Mouse (Mus musculus): ENCODE measurements around the gene Vmn1r214. TPM values are rescaled to one million over a fixed set of nuclear protein-coding genes. Genes with fewer than 3 reads are reported as not detected.
A peak's percentile ranks its signal among the peaks of the same experiment; 100 is the strongest.

Gene Vmn1r214
- not detected in 2 replicates for polyA plus RNA-seq (2014; fragmentation: Nextera tagmentation; extraction: Ambion mirVana)

DNA sequence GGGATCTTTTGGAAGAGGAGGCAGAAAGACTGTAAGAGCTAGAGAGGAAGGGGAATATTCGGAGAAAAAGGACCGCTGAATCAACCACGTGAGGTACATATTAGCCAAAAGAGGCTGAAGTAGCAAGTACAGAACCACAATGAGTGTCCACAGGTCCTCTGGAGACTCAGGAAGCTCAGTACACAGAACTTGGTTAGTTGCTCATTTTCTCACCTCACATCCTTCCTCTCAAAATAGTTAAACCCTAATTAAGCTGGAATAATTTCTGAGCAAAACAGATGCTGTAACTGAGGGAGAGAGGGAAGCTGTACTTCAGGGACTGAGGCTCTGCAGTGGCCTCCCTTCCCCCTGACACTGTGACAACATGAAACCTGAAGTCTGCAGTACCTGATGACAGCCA, at the start of gene Vmn1r214:
Vmn1r214 (plus strand) TSS at position 301 of the 400 bp plus-strand sequence.
- Histone ChIP-seq H3K4me3 (ENCODE audit: low read depth, low read length) (no peak within 1 kb of the TSS), H3K4me1 (ENCODE audit: control insufficient read depth, insufficient read depth, low read length) (no peaks in the 10 kb centered on the region), H3K36me3 (ENCODE audit: control insufficient read depth, insufficient read depth, low read length) (no peaks in the 10 kb centered on the region), H3K9ac (ENCODE audit: low read length) (no peak within 1 kb of the TSS), H3K4me2 (ENCODE audit: low read length) (no peak within 1 kb of the TSS), H3K27me3 (replicated peaks; ENCODE audit: control insufficient read depth, insufficient read depth, low read length) (no peaks in the 10 kb centered on the region), H3K27ac (ENCODE audit: low read depth, low read length) (no peak within 1 kb of the TSS), H3K9me3 (replicated peaks; ENCODE audit: control insufficient read depth, low read length) (no peaks in the 10 kb centered on the region)
- ATAC-seq = no peak
- DNase-seq (ENCODE audit: low spot score) = no peak
- 97% methylated on average over 3 of the region's 3 CpGs for WGBS

DNA sequence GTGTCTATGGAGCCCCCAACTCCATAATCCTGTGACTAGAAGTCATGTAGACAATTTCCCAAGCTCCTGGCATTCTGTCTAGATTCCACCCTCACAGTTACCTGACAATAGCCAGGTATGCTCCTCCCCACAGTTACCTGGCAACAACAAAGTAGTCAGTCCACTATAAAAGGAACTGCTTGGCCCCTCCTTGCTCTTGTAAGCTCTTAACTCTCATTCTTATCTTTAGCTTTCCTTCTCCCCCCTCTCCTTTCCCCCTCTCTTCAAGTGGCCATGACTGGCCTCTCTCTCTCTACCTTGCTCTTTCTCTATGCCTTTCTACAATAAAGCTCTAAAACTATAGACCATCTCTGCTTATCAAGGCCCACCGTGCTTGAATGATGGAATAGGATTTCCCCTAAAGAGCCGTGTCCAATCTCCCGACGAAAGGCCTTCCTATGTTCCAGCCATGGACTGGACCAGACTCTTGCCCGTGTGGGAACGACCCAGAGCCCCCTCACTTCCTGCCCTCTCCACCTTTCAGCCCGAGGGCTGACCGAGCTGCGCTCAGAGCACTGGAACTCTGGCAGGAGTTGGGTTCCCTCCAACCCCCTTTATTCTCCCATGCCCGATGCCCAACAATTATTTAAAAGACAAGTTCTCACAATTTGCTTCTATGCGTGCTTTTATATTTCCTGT, 39.9 kb upstream of the Vmn1r214 start:
- no peak overlapping the region for H3K4me3 ChIP-seq (ENCODE audit: low read depth, low read length)
- no peaks in the 10 kb centered on the region for H3K36me3 ChIP-seq (ENCODE audit: control insufficient read depth, insufficient read depth, low read length)
- WGBS = 88% methylated on average over 11 of the region's 11 CpGs
- no peak overlapping the region for H3K27ac ChIP-seq (ENCODE audit: low read depth, low read length)
- no peaks in the 10 kb centered on the region for H3K4me1 ChIP-seq (ENCODE audit: control insufficient read depth, insufficient read depth, low read length)
- H3K9ac ChIP-seq (ENCODE audit: low read length) = no peak overlapping the region
- DNase-seq (ENCODE audit: low spot score) = no peak
- ATAC-seq = no peak
- H3K27me3 ChIP-seq (replicated peaks; ENCODE audit: control insufficient read depth, insufficient read depth, low read length) = no peaks in the 10 kb centered on the region
- no peak overlapping the region for H3K4me2 ChIP-seq (ENCODE audit: low read length)
- no peaks in the 10 kb centered on the region for H3K9me3 ChIP-seq (replicated peaks; ENCODE audit: control insufficient read depth, low read length)

DNA sequence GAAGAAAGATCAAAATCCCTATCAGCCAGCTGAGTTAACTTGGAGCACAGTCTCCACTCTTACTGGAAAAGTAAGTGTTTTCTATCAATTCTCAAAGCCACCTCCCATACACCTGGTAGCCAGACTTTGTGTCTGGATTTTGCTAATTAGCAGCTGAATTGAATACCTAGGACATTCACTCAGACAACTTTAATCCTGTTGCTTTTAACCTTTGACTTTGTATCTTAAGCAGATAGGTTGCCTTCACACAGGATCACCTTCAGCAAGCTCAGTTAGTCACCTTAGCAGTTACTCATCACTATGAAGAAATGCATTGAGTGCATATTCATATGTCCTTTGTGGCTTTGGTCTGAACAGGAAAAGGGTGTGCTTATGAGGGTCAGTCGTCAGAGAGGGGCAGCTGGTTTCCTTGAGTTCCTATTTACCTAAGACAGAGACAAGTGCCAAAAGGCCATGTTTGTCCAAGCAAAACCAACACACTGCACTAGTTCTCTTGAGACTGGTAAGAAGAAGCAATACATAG, 38.0 kb upstream of the Vmn1r214 start:
- H3K36me3 ChIP-seq (ENCODE audit: control insufficient read depth, insufficient read depth, low read length) = no peaks in the 10 kb centered on the region
- no peak overlapping the region for H3K4me2 ChIP-seq (ENCODE audit: low read length)
- no peak for ATAC-seq
- no peaks in the 10 kb centered on the region for H3K4me1 ChIP-seq (ENCODE audit: control insufficient read depth, insufficient read depth, low read length)
- 43% methylated on average over 1 of the region's 1 CpGs for WGBS
- no peak overlapping the region for H3K27ac ChIP-seq (ENCODE audit: low read depth, low read length)
- DNase-seq (ENCODE audit: low spot score) = no peak
- H3K27me3 ChIP-seq (replicated peaks; ENCODE audit: control insufficient read depth, insufficient read depth, low read length) = no peaks in the 10 kb centered on the region
- H3K9me3 ChIP-seq (replicated peaks; ENCODE audit: control insufficient read depth, low read length) = no peaks in the 10 kb centered on the region; the same call in 1 of the 2 replicates
- H3K4me3 ChIP-seq (ENCODE audit: low read depth, low read length) = no peak overlapping the region
- no peak overlapping the region for H3K9ac ChIP-seq (ENCODE audit: low read length)

DNA sequence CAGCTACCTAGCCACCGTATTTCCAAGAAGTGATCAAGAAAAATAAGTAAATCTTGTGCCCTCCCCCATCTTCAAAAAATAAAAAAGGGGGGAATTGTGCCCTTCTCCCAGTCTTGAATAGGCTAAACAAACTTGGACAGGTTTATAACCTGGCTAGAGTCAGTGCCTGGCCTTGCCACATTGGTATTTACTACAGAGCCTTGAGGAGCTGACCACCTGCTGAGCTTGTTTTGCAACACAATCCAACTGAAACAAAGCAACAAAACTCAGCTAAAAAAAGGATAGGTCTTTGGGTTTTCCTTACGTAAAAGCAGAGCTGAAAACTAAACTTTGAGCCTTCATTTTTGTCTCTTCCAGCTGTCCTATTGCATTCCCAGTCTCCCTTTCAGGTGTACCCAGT, 37.5 kb upstream of the Vmn1r214 start:
- H3K27ac ChIP-seq (ENCODE audit: low read depth, low read length) = no peak overlapping the region
- no peaks in the 10 kb centered on the region for H3K27me3 ChIP-seq (replicated peaks; ENCODE audit: control insufficient read depth, insufficient read depth, low read length)
- no peaks in the 10 kb centered on the region for H3K36me3 ChIP-seq (ENCODE audit: control insufficient read depth, insufficient read depth, low read length)
- no peaks in the 10 kb centered on the region for H3K4me1 ChIP-seq (ENCODE audit: control insufficient read depth, insufficient read depth, low read length)
- H3K9ac ChIP-seq (ENCODE audit: low read length) = no peak overlapping the region
- H3K4me2 ChIP-seq (ENCODE audit: low read length) = no peak overlapping the region
- H3K4me3 ChIP-seq (ENCODE audit: low read depth, low read length) = no peak overlapping the region
- no peaks in the 10 kb centered on the region; the same call in 1 of the 2 replicates for H3K9me3 ChIP-seq (replicated peaks; ENCODE audit: control insufficient read depth, low read length)
- WGBS = 48% methylated on average over 2 of the region's 2 CpGs
- ATAC-seq = no peak
- no peak for DNase-seq (ENCODE audit: low spot score)

DNA sequence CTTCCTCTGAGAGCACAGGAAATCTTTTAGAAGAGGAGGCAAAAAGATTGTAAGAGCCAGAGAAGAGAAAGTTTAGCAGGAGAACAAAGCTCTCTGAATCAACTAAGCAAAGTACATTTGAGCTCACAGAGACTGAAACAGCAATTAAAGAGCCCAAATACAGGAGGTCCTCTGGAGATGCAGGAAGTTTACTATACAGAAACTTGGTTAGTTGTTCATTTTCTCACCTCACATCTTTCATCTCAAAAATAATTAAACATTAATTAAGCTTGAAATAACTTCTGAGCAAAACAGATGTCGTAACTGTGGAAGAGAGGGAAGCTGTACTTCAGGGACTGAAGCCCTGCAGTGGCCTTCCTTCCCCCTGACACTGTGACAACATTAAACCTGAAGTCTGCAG, 22.9 kb upstream of the Vmn1r214 start, which contains the start of gene Vmn1r213:
Vmn1r213 (plus strand) TSS at position 301 of the 400 bp plus-strand sequence.
- Histone ChIP-seq H3K36me3 (ENCODE audit: control insufficient read depth, insufficient read depth, low read length) (no peaks in the 10 kb centered on the region), H3K9me3 (replicated peaks; ENCODE audit: control insufficient read depth, low read length) (no peaks in the 10 kb centered on the region), H3K4me3 (ENCODE audit: low read depth, low read length) (no peak within 1 kb of the TSS), H3K4me2 (ENCODE audit: low read length) (no peak within 1 kb of the TSS), H3K4me1 (ENCODE audit: control insufficient read depth, insufficient read depth, low read length) (no peaks in the 10 kb centered on the region), H3K27ac (ENCODE audit: low read depth, low read length) (no peak within 1 kb of the TSS), H3K27me3 (replicated peaks; ENCODE audit: control insufficient read depth, insufficient read depth, low read length) (no peaks in the 10 kb centered on the region), H3K9ac (ENCODE audit: low read length) (no peak within 1 kb of the TSS)
- DNase-seq (ENCODE audit: low spot score) (no peak), ATAC-seq (no peak)
- 79% methylated on average over 1 of the region's 1 CpGs for WGBS

DNA sequence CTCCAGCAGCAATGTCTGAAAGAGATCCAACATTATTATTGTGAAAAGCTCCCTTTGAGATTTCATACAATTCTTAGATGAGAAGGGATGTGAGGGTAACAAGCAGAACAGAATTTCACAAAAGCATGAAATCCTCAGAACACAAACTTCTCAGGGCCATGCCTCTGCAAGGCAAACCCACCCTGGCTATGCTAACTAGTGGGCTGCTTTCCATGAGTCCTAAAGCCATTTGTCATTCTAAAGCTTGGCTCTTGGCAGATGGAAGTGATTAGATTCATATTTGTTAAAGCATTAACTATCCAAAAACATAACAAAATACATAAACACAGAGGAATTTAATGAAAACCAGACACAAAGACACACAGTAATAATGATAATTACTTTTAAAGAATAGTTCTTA, 12.1 kb upstream of the Vmn1r214 start:
- Histone ChIP-seq H3K4me3 (ENCODE audit: low read depth, low read length) (no peak overlapping the region), H3K9me3 (replicated peaks; ENCODE audit: control insufficient read depth, low read length) (no peaks in the 10 kb centered on the region), H3K36me3 (ENCODE audit: control insufficient read depth, insufficient read depth, low read length) (no peaks in the 10 kb centered on the region), H3K27ac (ENCODE audit: low read depth, low read length) (no peak overlapping the region), H3K4me1 (ENCODE audit: control insufficient read depth, insufficient read depth, low read length) (no peaks in the 10 kb centered on the region), H3K9ac (ENCODE audit: low read length) (no peak overlapping the region), H3K27me3 (replicated peaks; ENCODE audit: control insufficient read depth, insufficient read depth, low read length) (no peaks in the 10 kb centered on the region), H3K4me2 (ENCODE audit: low read length) (no peak overlapping the region)
- no peak for DNase-seq (ENCODE audit: low spot score)
- ATAC-seq = no peak

DNA sequence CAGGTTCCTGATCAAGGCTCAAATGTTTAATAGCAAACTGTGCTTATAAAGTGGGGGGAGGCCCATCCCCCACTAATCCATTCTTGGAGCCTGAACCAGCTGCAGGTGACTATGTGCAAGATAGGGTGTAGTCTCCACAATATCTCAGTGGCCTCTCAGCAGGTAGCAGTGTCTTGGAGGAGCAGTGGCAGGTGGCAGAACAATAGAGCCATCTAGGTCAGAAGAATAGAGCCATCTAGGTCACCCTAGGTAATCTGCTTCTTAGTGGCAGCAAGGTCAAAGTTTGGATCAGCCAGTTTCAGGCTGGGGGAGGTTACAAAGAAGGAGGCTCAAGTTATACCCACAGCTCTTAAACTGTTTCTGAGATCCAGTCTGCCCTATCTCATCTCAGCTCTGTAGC, 5.4 kb upstream of the Vmn1r214 start:
- DNase-seq (ENCODE audit: low spot score) (no peak), ATAC-seq (no peak)
- Histone ChIP-seq H3K9ac (ENCODE audit: low read length) (no peak overlapping the region), H3K9me3 (replicated peaks; ENCODE audit: control insufficient read depth, low read length) (no peaks in the 10 kb centered on the region), H3K36me3 (ENCODE audit: control insufficient read depth, insufficient read depth, low read length) (no peaks in the 10 kb centered on the region), H3K4me3 (ENCODE audit: low read depth, low read length) (no peak overlapping the region), H3K4me1 (ENCODE audit: control insufficient read depth, insufficient read depth, low read length) (no peaks in the 10 kb centered on the region), H3K27me3 (replicated peaks; ENCODE audit: control insufficient read depth, insufficient read depth, low read length) (no peaks in the 10 kb centered on the region), H3K4me2 (ENCODE audit: low read length) (no peak overlapping the region), H3K27ac (ENCODE audit: low read depth, low read length) (no peak overlapping the region)

DNA sequence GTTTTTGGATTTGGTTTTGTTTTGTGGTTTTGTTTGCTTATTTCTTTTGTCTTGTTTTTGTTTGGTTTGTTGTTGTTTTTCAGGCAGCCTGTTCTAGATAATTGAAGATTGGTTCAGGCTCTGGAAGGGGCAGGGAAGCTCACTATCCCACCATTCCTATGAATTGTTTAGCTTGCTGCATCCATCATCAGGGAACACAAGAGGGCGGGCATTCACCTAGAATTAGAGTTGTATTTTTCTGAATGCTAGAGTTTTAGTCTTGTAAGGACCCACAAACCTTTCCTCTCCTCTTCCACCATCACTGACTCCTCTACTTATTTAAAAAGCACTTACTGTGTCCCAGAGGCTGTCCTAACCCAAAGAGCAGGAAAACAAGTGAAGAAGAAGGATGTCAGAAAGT, 27.6 kb downstream of the Vmn1r214 start:
- no peak overlapping the region for H3K4me2 ChIP-seq (ENCODE audit: low read length)
- H3K36me3 ChIP-seq (ENCODE audit: control insufficient read depth, insufficient read depth, low read length) = no peaks in the 10 kb centered on the region
- no peak overlapping the region for H3K9ac ChIP-seq (ENCODE audit: low read length)
- H3K4me3 ChIP-seq (ENCODE audit: low read depth, low read length) = no peak overlapping the region
- WGBS = 53% methylated on average over 1 of the region's 1 CpGs
- H3K4me1 ChIP-seq (ENCODE audit: control insufficient read depth, insufficient read depth, low read length) = no peaks in the 10 kb centered on the region
- H3K27me3 ChIP-seq (replicated peaks; ENCODE audit: control insufficient read depth, insufficient read depth, low read length) = no peaks in the 10 kb centered on the region
- ATAC-seq = no peak
- H3K9me3 ChIP-seq (replicated peaks; ENCODE audit: control insufficient read depth, low read length) = no peaks in the 10 kb centered on the region
- DNase-seq (ENCODE audit: low spot score) = peak; percentile 4
- H3K27ac ChIP-seq (ENCODE audit: low read depth, low read length) = no peak overlapping the region

DNA sequence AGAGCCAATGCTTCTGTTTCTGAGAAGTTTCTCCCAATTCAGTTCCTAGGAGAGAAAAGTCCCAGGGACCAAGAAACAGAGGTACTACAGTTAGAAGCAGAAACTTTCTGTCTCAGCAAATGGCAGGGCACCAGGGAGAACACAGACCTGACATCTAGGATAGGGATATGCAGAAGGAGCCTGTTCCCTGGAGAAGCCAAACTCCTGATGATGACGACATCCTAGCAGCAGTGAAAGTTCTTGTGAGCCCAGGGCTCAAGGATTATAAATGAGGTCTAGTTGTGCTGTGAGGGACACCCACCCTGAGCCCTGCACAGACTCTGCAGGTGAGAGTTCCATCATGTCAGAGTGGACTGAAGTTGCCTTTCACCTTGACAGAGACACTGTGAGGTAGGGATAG, 37.5 kb downstream of the Vmn1r214 start, which contains the start of gene Vmn1r215:
Vmn1r215 (plus strand) TSS at position 301 of the 400 bp plus-strand sequence.
- Histone ChIP-seq H3K27me3 (replicated peaks; ENCODE audit: control insufficient read depth, insufficient read depth, low read length) (no peaks in the 10 kb centered on the region), H3K4me1 (ENCODE audit: control insufficient read depth, insufficient read depth, low read length) (no peaks in the 10 kb centered on the region), H3K4me3 (ENCODE audit: low read depth, low read length) (no peak within 1 kb of the TSS), H3K36me3 (ENCODE audit: control insufficient read depth, insufficient read depth, low read length) (no peaks in the 10 kb centered on the region), H3K27ac (ENCODE audit: low read depth, low read length) (no peak within 1 kb of the TSS), H3K9me3 (replicated peaks; ENCODE audit: control insufficient read depth, low read length) (no peaks in the 10 kb centered on the region), H3K4me2 (ENCODE audit: low read length) (no peak within 1 kb of the TSS), H3K9ac (ENCODE audit: low read length) (no peak within 1 kb of the TSS)
- ATAC-seq = no peak
- DNase-seq (ENCODE audit: low spot score) = no peak
- 79% methylated on average over 1 of the region's 1 CpGs for WGBS
